Mouse (Mus musculus): ENCODE measurements at regions not wholly inside any gene's neighbourhood (a gene's known extent, or its start where the extent isn't known, plus 50 kb on each side); places are given as distances from the start of the nearest gene placed in this dataset.

DNA sequence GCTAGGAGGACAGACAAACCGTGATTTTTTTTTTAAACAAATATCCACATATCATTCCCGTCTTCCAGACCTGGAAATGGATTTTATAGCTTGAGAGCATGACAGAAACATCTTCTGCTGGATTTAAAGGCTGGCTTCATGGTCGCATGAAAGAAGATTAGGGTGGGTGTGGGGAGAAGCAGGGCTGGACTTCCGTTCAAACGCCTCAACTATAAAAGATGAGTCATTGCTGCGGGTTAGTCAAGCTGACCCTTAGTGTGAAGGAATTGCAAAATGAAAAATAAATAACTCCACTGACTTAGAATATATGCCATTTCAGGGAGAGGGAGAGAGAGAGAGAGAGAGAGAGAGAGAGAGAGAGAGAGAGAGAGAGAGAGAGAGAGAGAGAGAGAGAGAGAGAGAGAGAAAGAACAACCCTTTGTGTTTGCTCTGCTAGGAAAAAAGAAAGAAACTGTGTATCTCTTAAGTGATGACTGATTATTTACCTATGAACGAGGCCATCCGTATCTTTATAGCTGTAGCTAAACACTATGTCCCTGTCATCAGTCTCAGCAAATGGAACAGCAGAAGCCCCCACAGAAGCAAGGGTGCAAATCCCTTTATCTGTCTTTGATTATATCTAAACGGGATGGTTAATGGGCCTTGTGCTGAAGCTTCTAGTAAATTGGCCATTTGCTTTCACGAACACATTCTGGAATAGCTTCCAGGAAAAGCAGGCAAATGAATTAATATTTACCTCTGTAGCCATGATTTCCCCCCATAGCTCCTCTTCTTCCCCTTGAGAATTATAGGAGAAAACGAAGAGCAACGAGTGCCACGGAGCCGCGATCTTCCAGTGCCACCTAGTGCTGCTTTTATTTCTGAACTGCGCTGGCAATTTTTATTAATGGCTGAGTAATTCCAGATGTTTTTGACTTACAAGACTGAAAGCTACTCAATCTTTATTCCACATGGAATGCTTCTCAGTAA is 199.4 kb upstream of the Tacr3 start:
- WGBS = 43% methylated on average over 16 of the region's 16 CpGs
- peak; percentile 52 for DNase-seq (ENCODE audit: low spot score)
- H3K4me3 ChIP-seq = no peak overlapping the region
- H3K9me3 ChIP-seq (replicated peaks) = no peaks in the 10 kb centered on the region
- H3K27ac ChIP-seq (replicated peaks) = 0 out of 2 replicates have a peak overlapping the region, but pooled peaks have one; percentile 4
- H3K4me1 ChIP-seq = peaks cover 12% of the 10 kb centered on the region
- H3K36me3 ChIP-seq = no peaks in the 10 kb centered on the region
- no peaks in the 10 kb centered on the region for H3K27me3 ChIP-seq (ENCODE audit: low read depth, poor library complexity, severe bottlenecking)

DNA sequence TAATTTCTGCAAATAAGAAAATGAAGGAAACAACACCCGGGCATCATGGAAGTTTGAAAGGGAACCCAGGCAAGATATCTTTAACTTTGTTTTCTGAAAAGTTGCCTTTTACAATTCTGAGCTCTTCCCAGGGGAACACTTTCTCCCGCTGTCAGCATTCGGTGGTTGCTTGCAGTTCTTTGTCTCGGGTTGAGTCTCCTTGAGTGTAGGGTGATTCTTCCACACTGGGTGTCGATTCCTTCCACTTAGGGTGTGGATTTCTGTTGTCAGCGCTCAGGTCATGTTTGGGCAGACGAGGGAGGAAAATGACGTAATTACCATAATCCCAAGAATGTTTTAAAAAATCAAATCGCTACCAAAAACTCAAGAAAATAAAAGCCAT is 198.7 kb upstream of the Tacr3 start:
- Histone ChIP-seq H3K36me3 (no peaks in the 10 kb centered on the region), H3K9me3 (replicated peaks) (no peaks in the 10 kb centered on the region), H3K27me3 (ENCODE audit: low read depth, poor library complexity, severe bottlenecking) (no peaks in the 10 kb centered on the region), H3K4me3 (no peak overlapping the region), H3K4me1 (peaks cover 12% of the 10 kb centered on the region), H3K27ac (replicated peaks) (no peak overlapping the region)
- WGBS = 57% methylated on average over 9 of the region's 9 CpGs
- no peak for DNase-seq (ENCODE audit: low spot score)

DNA sequence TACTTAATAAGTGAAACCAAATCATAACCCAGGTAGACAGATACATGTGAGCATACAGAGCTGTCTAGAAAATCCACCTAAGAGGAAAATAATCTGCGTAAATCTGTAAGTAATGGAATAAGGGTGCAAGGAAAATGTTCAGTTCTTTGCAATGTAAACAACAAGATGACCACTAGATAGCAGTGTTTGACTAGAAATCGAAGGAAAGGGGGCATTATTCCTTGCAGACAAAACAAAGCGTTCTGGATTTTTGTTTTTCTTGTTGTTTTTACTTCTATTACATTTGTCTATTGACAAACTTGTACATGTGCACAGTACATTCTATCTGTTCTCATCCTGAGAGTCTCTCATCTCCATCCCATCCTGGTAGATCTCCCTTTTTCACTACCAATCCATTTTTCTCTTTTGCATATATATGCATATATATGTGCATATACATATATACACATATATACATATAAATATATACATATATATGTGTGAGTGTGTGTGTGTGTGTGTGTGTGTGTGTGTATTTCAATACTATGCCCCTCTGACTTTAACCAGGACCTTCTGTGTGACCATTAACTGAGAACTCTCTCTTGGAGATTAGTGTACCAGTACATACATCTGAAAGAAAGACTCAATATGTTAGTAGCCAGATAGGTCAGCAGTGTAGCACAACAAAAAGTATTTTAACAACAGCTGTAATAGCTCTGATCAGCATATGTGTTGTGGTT is 179.9 kb upstream of the Tacr3 start:
- no peaks in the 10 kb centered on the region for H3K4me1 ChIP-seq
- no peak overlapping the region for H3K4me3 ChIP-seq
- DNase-seq (ENCODE audit: low spot score) = no peak
- no peaks in the 10 kb centered on the region for H3K36me3 ChIP-seq
- H3K27ac ChIP-seq (replicated peaks) = no peak overlapping the region
- WGBS = 59% methylated on average over 3 of the region's 3 CpGs
- no peaks in the 10 kb centered on the region for H3K9me3 ChIP-seq (replicated peaks)
- no peaks in the 10 kb centered on the region for H3K27me3 ChIP-seq (ENCODE audit: low read depth, poor library complexity, severe bottlenecking)

DNA sequence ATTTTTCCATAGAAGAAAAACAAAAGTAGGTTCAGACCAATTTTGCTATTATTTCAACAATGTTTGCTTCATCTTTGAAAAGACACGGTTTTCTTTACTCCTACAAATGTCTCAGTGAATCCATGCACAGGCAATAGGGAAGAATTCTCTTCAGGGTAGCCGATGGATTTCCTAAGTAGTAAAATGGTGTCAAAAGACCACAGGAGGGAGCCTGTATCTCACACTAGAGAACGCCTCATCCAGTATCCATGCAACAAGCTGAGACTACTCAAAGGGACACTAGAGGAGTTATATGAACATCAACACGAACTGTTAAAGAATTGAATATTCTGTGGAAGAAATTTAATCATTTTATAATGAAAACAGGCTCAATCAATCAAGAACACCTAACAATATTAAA is 174.8 kb upstream of the Tacr3 start:
- no peak for DNase-seq (ENCODE audit: low spot score)
- Histone ChIP-seq H3K4me3 (no peak overlapping the region), H3K27me3 (ENCODE audit: low read depth, poor library complexity, severe bottlenecking) (no peaks in the 10 kb centered on the region), H3K36me3 (no peaks in the 10 kb centered on the region), H3K27ac (replicated peaks) (no peak overlapping the region), H3K9me3 (replicated peaks) (no peaks in the 10 kb centered on the region), H3K4me1 (no peaks in the 10 kb centered on the region)
- WGBS = 51% methylated on average over 4 of the region's 4 CpGs

DNA sequence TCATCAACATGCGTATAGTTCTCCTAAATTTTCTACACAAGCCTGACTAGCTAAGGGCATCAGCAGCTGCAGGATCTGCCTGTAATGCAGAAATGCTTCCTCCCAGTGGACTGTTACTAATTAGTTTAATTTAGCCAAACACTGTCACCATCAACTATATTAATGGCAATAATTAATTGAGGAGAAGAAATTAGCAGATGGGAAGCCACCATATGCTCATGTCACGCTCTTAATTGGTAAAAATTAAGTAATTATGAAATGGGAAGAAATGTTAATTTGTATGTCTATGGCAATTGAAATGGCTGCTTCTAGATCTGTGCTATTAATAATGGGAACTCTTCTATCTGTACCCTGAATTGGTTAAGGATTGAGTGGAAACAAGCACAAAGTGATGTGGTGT is 133.9 kb upstream of the Tacr3 start:
- no peak overlapping the region for H3K27ac ChIP-seq (replicated peaks)
- no peaks in the 10 kb centered on the region for H3K4me1 ChIP-seq
- no peaks in the 10 kb centered on the region for H3K9me3 ChIP-seq (replicated peaks)
- no peak overlapping the region for H3K4me3 ChIP-seq
- WGBS = 95% methylated on average over 2 of the region's 2 CpGs
- no peak for DNase-seq (ENCODE audit: low spot score)
- no peaks in the 10 kb centered on the region for H3K36me3 ChIP-seq
- no peaks in the 10 kb centered on the region for H3K27me3 ChIP-seq (ENCODE audit: low read depth, poor library complexity, severe bottlenecking)

DNA sequence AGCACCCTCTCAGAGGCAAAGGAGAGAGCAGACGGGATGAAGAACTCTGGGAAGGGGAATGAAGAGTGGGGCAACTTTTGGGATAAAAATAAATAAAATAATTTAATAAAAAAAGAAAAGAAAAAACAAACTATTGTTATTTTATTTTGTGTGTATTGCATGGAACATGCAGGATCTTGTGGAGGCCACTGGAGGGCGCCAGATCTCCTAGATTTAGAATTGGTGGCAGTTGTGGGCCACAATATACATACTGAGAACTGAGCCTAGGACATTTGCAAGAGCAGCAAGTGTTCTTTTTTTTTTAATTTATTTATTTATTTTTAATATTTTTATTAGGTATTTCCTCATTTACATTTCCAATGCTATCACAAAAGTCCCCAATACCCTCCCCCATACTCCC is 110.2 kb upstream of the Tacr3 start:
- H3K27me3 ChIP-seq (ENCODE audit: low read depth, poor library complexity, severe bottlenecking) = no peaks in the 10 kb centered on the region
- H3K36me3 ChIP-seq = no peaks in the 10 kb centered on the region
- H3K4me1 ChIP-seq = no peaks in the 10 kb centered on the region
- WGBS = 26% methylated on average over 2 of the region's 2 CpGs
- H3K4me3 ChIP-seq = no peak overlapping the region
- no peaks in the 10 kb centered on the region for H3K9me3 ChIP-seq (replicated peaks)
- DNase-seq (ENCODE audit: low spot score) = no peak
- no peak overlapping the region for H3K27ac ChIP-seq (replicated peaks)

DNA sequence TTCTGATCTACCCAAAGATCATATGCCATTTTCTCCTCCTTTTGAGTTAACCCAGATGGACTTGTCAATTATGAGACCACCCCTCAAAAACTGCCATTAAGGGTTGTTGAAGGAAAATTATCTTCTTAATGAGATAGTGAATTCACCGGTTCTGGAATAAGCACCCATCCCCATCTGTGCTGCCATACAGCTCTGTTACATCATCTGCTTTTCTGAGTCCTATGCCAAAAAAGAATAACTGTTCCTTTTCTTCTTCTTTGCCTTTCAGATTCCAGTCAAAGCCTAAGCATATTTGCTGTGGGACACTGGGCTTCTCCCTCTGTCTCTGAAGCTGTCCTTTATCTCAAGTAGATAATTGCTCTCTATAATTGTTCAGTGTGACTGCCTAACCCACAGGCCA is 93.1 kb upstream of the Tacr3 start:
- no peak for DNase-seq (ENCODE audit: low spot score)
- Histone ChIP-seq H3K4me3 (no peak overlapping the region), H3K27ac (replicated peaks) (no peak overlapping the region), H3K9me3 (replicated peaks) (no peaks in the 10 kb centered on the region), H3K4me1 (no peaks in the 10 kb centered on the region), H3K36me3 (no peaks in the 10 kb centered on the region), H3K27me3 (ENCODE audit: low read depth, poor library complexity, severe bottlenecking) (no peaks in the 10 kb centered on the region)
- WGBS = 79% methylated on average over 1 of the region's 1 CpGs

DNA sequence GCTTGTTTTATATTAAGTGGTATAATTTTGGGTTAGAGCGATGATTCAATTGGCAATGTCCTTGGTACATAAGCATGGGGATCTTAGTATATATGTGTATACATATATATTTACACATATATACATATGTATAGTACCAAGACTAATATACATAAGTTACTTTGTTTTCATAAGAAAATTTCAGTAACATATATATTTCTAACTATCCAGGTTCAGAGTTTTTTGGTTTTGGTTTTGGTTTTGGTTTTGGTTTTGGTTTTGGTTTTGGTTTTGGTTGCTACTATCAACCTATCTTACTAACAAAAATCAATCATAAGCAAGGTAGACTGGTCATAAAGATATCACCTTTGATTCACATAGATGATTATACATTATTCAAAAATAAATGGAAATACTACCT is 67.7 kb upstream of the Tacr3 start:
- Histone ChIP-seq H3K27ac (replicated peaks) (no peak overlapping the region), H3K36me3 (no peaks in the 10 kb centered on the region), H3K27me3 (ENCODE audit: low read depth, poor library complexity, severe bottlenecking) (no peaks in the 10 kb centered on the region), H3K4me3 (no peak overlapping the region), H3K9me3 (replicated peaks) (no peaks in the 10 kb centered on the region; the same call in 1 of the 2 replicates), H3K4me1 (no peaks in the 10 kb centered on the region)
- 93% methylated on average over 1 of the region's 1 CpGs for WGBS
- no peak for DNase-seq (ENCODE audit: low spot score)

DNA sequence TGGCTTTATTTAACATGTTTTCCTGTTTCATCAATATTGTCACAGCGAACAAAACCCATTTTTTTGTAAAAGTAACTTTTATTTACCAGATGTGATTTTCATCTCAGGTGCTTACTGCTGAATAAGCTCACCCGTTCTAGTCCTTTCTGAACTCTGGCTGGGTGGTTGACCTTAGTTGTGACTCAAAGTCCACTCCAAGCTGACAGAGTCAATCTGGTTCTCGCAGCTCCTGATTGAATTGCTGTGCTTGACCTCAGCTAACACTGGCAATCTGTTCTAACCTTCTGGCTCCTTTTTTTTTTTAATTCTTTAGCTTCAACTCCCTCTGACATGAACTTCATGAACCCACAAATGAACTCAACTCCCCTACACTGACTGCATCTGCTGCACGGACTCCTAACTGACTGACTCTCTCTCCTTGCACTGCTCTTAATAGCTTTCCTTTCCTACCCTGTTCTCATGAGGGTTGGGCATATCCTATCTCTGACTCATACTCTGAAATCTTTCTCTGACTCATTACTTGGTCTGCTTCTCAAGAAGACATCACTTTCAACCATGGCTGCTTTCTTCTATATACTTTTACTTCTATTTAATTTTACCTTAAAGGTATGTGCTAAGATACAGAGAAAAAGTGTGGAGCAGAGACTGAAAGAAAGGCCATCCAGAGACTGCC is 65.4 kb upstream of the Tacr3 start:
- Histone ChIP-seq H3K4me1 (no peaks in the 10 kb centered on the region), H3K36me3 (no peaks in the 10 kb centered on the region), H3K27me3 (ENCODE audit: low read depth, poor library complexity, severe bottlenecking) (no peaks in the 10 kb centered on the region), H3K27ac (replicated peaks) (no peak overlapping the region), H3K9me3 (replicated peaks) (no peaks in the 10 kb centered on the region; the same call in 1 of the 2 replicates), H3K4me3 (no peak overlapping the region)
- WGBS = 85% methylated on average over 4 of the region's 4 CpGs
- DNase-seq (ENCODE audit: low spot score) = no peak
